Mouse (Mus musculus) stomach, postnatal 0 days (tissue): ENCODE measurements around the gene Nr1i2. TPM values are rescaled to one million over a fixed set of nuclear protein-coding genes. Genes with fewer than 3 reads are reported as not detected.

Experiments
- ATAC-seq: fragments of 200-750 bp; cut with Nextera tagmentation; 2 replicates; pipeline ENCODE4 v1.8.0; 2017; ENCODE audit not compliant: low FRiP score, low TSS enrichment
- DNase-seq: peaks from one replicate; pipeline ENCODE4 v3.0.0-alpha.2; 2016; ENCODE audit warnings: low spot score
- H3K27ac ChIP-seq: fragments of 300-500 bp; sonication (generic); replicated peaks from 2 replicates; pipeline ENCODE4 v1.5.1; 2014; ENCODE audit warnings: mild to moderate bottlenecking, control low read depth
- H3K27me3 ChIP-seq: fragments of 300-500 bp; sonication (generic); 2 replicates; pipeline ENCODE4 v1.6.1; 2014; ENCODE audit warnings: low read length; ENCODE audit not compliant: control insufficient read depth, insufficient read depth
- H3K36me3 ChIP-seq: fragments of 300-500 bp; sonication (generic); 2 replicates; pipeline ENCODE4 v1.6.1; 2014; ENCODE audit warnings: low read length, mixed read lengths; ENCODE audit not compliant: control insufficient read depth, insufficient read depth
- H3K4me1 ChIP-seq: fragments of 300-500 bp; sonication (generic); replicated peaks from 2 replicates; pipeline ENCODE4 v1.6.1; 2014; ENCODE audit warnings: antibody characterized with exemption; ENCODE audit not compliant: control insufficient read depth, insufficient read depth
- H3K4me2 ChIP-seq: fragments of 300-500 bp; sonication (generic); replicated peaks from 2 replicates; pipeline ENCODE4 v1.6.1; 2014; ENCODE audit warnings: low read depth, mild to moderate bottlenecking, control low read depth, moderate library complexity
- H3K4me3 ChIP-seq: fragments of 300-500 bp; sonication (generic); 2 replicates; pipeline ENCODE4 v1.5.1; 2014; ENCODE audit warnings: low read depth, low read length, control low read depth
- H3K9ac ChIP-seq: fragments of 300-500 bp; sonication (generic); 2 replicates; pipeline ENCODE4 v1.6.1; 2014; ENCODE audit warnings: mild to moderate bottlenecking, low read length, control low read depth, mixed read lengths
- H3K9me3 ChIP-seq: fragments of 300-500 bp; sonication (generic); 2 replicates; pipeline ENCODE4 v1.6.1; 2016; ENCODE audit warnings: low read length; ENCODE audit not compliant: control insufficient read depth
- CTCF ChIP-seq: IDR thresholded peaks from 2 replicates; pipeline ENCODE4 v1.5.1; 2016; ENCODE audit warnings: antibody characterized with exemption, low read depth, mild to moderate bottlenecking, moderate library complexity
- EP300 ChIP-seq: optimal IDR thresholded peaks from 2 replicates; pipeline ENCODE3; 2016; ENCODE audit warnings: antibody characterized with exemption
- WGBS: fragments of 180-500 bp; shearing (Covaris S2); extraction: QIAGEN DNeasy Blood & Tissue Kit; methylation state at CpG from one replicate; pipeline ENCODE4 v1.1.7; 2014; 5-methylcytosine and 5-hydroxymethylcytosine counted together
- polyA plus RNA-seq: library from polyadenylated mRNA; unstranded; fragments of >200 nt; fragmentation: Nextera tagmentation; extraction: Ambion mirVana; gene quantifications from 2 replicates; pipeline ENCODE4 v1.2.1, GENCODE M21; 2015

Nr1i2 gene
- polyA plus RNA-seq, 1 experiment from 2014 or later = 10.6 TPM

DNA sequence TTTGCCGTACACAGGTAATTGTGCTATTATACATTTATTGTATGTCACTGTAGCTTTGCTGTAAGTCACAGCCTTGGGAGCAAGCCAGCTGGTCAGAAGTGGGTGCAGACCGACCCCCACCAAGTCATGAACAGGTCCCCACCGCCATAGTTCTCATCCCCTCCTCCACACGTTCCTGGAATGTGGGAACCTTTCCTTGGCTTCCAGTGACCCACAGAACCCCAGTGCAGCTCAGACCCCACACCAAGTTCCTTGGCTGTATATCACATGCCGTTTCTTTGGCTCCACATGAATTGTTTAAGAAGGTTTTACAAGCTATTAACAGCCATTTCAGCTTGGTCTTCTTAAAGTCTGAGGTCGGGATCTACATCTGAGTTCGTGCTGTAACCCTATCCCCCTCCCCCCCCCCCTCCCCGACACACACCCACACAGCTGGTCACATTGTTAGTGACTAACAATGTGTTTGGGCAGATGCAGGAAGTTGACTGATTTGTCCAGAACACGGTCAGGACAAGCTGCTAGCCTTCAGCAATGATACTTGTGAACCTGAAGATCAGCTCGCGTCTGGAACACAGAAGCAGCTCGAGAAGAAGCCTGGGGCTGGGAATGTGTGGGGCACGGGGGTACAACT is 46.2 kb downstream of the Nr1i2 start:
- no peak for DNase-seq
- no peak for TF ChIP-seq EP300
- TF ChIP-seq CTCF = no peak
- H3K27me3 ChIP-seq = no peaks in the 10 kb centered on the region
- no peak overlapping the region for H3K9ac ChIP-seq
- no peak overlapping the region for H3K27ac ChIP-seq
- no peaks in the 10 kb centered on the region for H3K36me3 ChIP-seq
- 0 out of 2 replicates have a peak, but pooled peaks have one; percentile 7 for ATAC-seq
- H3K9me3 ChIP-seq = no peaks in the 10 kb centered on the region
- H3K4me3 ChIP-seq = no peak overlapping the region
- no peaks in the 10 kb centered on the region for H3K4me1 ChIP-seq
- no peak overlapping the region for H3K4me2 ChIP-seq
- 32% methylated on average over 13 of the region's 13 CpGs for WGBS

GRCm38 (mm10) chr16:38245849-38246585 is 48.6 kb downstream of the Nr1i2 start:
- Histone ChIP-seq H3K27me3 (no peaks in the 10 kb centered on the region), H3K9ac (no peak overlapping the region), H3K27ac (no peak overlapping the region), H3K4me2 (no peak overlapping the region), H3K4me1 (no peaks in the 10 kb centered on the region), H3K4me3 (no peak overlapping the region), H3K36me3 (peaks cover 5% of the 10 kb centered on the region; the same call in 1 of the 2 replicates), H3K9me3 (no peaks in the 10 kb centered on the region)
- TF ChIP-seq CTCF (no peak), EP300 (no peak)
- WGBS = 66% methylated on average over 5 of the region's 5 CpGs
- peak; percentile 29; the same call in 1 of the 2 replicates for ATAC-seq
- no peak for DNase-seq

GRCm38 (mm10) chr16:38245379-38245778 is 49.2 kb downstream of the Nr1i2 start:
- Histone ChIP-seq H3K9ac (no peak overlapping the region), H3K4me2 (no peak overlapping the region), H3K27me3 (no peaks in the 10 kb centered on the region), H3K27ac (no peak overlapping the region), H3K36me3 (peaks cover 5% of the 10 kb centered on the region; the same call in 1 of the 2 replicates), H3K9me3 (no peaks in the 10 kb centered on the region), H3K4me3 (no peak overlapping the region), H3K4me1 (no peaks in the 10 kb centered on the region)
- no peak; the same call in 1 of the 2 replicates for ATAC-seq
- no peak for TF ChIP-seq EP300
- no peak for TF ChIP-seq CTCF
- WGBS = 74% methylated on average over 2 of the region's 2 CpGs
- DNase-seq = no peak

DNA sequence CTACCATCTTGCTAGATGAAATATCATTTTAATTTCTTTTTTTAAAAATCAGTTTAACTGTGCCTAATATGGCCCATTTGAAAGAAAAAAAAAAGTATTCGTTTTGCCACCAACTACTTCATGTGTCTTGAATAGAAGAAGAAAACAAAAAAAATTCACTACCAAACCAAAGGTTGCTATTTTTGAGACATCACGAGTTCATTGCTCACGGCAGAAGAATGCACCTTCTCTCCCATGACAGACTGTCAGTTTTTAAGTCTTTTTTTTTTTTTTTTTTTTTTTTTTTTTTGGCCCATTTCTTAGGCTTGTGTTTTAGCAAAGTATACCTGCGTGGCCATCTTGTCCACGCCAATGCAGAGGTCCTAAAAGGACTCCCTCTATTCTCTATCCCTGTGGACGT is 50.5 kb downstream of the Nr1i2 start:
- Histone ChIP-seq H3K4me1 (no peaks in the 10 kb centered on the region), H3K9me3 (no peaks in the 10 kb centered on the region), H3K27ac (no peak overlapping the region), H3K4me2 (no peak overlapping the region), H3K4me3 (no peak overlapping the region), H3K9ac (no peak overlapping the region), H3K36me3 (peaks cover 5% of the 10 kb centered on the region; the same call in 1 of the 2 replicates), H3K27me3 (no peaks in the 10 kb centered on the region)
- TF ChIP-seq EP300 (no peak), CTCF (no peak)
- 89% methylated on average over 6 of the region's 6 CpGs for WGBS
- DNase-seq = no peak
- no peak for ATAC-seq

DNA sequence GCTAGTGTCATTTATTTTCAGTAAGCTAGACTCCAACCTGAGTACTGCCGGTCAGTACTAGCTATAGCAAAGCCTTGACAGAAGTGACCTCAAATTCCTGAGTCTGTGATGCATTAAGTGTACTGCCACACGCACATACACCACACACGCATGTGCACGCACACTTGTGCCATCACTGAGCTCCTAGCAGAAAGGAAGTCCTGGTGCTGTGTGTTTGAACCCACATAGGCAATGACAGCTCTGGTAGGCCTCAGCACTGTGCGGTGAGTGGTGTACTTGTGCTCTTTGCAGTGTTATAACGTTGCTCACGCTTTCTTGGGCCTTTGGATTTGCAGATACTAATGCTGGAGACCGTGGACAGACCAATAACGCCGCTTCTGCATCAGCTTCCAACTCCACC is 54.5 kb downstream of the Nr1i2 start:
- H3K36me3 ChIP-seq = peaks cover 5% of the 10 kb centered on the region; the same call in 1 of the 2 replicates
- DNase-seq (no peak), ATAC-seq (peak; percentile 36; the same call in 1 of the 2 replicates)
- H3K4me1 ChIP-seq = no peaks in the 10 kb centered on the region
- H3K9ac ChIP-seq = no peak overlapping the region
- H3K4me2 ChIP-seq = no peak overlapping the region
- no peak overlapping the region for H3K4me3 ChIP-seq
- H3K27me3 ChIP-seq = no peaks in the 10 kb centered on the region
- no peaks in the 10 kb centered on the region for H3K9me3 ChIP-seq
- WGBS = 96% methylated on average over 10 of the region's 10 CpGs
- no peak for TF ChIP-seq EP300
- no peak for TF ChIP-seq CTCF
- no peak overlapping the region for H3K27ac ChIP-seq

- H3K4me2 ChIP-seq = no peak overlapping the region
- peaks cover 5% of the 10 kb centered on the region; the same call in 1 of the 2 replicates for H3K36me3 ChIP-seq
- no peak overlapping the region for H3K4me3 ChIP-seq
- 66% methylated on average over 5 of the region's 5 CpGs for WGBS
- no peaks in the 10 kb centered on the region for H3K4me1 ChIP-seq
- H3K27me3 ChIP-seq = no peaks in the 10 kb centered on the region
- DNase-seq (peak; percentile 64), ATAC-seq (peak; percentile 61; the same call in 1 of the 2 replicates)
- no peak overlapping the region for H3K27ac ChIP-seq
- H3K9me3 ChIP-seq = no peaks in the 10 kb centered on the region
- TF ChIP-seq EP300 (no peak), CTCF (peak; percentile 83)
- no peak overlapping the region for H3K9ac ChIP-seq
These were observed 54.9 kb downstream of the Nr1i2 start for GRCm38 (mm10) chr16:38239729-38240128.
